Mouse (Mus musculus) testis, adult 2 months (tissue): ENCODE data around the gene Nploc4.

Experiments used
- CTCF ChIP-seq: fragments of 200-500 bp; IDR thresholded peaks from 2 replicates; pipeline ENCODE4 v1.5.1; 2012; ENCODE audit warnings: low read depth, mild to moderate bottlenecking, inconsistent platforms, low read length, moderate library complexity; ENCODE audit not compliant: control insufficient read depth, insufficient read depth, insufficient replicate concordance
- POLR2A ChIP-seq: fragments of 200-500 bp; IDR thresholded peaks from 2 replicates; pipeline ENCODE4 v1.6.1; 2012; ENCODE audit warnings: low read depth, mild to moderate bottlenecking, inconsistent platforms, low read length, moderate library complexity; ENCODE audit not compliant: control insufficient read depth

- peak; percentile 43 for TF ChIP-seq CTCF
- peak; percentile 45; the same call in 1 of the 2 replicates for TF ChIP-seq POLR2A
Observed at GRCm38 (mm10) chr11:120353500-120354303, 83.8 kb downstream of the Nploc4 start.
